Mouse (Mus musculus) CD8-positive naive resting alpha-beta T cell, adult 2 months (primary cell): ENCODE measurements around the gene Ppp1r15b.
A peak's percentile ranks its signal among the peaks of the same experiment; 100 is the strongest.

Experiments
- DNase-seq, 2 experiments: peaks; one replicate each; pipeline ENCODE4 v3.0.0; 2022; ENCODE audit warnings: low read depth in 2 of 2, low spot score in 2 of 2

Gene Ppp1r15b

DNA sequence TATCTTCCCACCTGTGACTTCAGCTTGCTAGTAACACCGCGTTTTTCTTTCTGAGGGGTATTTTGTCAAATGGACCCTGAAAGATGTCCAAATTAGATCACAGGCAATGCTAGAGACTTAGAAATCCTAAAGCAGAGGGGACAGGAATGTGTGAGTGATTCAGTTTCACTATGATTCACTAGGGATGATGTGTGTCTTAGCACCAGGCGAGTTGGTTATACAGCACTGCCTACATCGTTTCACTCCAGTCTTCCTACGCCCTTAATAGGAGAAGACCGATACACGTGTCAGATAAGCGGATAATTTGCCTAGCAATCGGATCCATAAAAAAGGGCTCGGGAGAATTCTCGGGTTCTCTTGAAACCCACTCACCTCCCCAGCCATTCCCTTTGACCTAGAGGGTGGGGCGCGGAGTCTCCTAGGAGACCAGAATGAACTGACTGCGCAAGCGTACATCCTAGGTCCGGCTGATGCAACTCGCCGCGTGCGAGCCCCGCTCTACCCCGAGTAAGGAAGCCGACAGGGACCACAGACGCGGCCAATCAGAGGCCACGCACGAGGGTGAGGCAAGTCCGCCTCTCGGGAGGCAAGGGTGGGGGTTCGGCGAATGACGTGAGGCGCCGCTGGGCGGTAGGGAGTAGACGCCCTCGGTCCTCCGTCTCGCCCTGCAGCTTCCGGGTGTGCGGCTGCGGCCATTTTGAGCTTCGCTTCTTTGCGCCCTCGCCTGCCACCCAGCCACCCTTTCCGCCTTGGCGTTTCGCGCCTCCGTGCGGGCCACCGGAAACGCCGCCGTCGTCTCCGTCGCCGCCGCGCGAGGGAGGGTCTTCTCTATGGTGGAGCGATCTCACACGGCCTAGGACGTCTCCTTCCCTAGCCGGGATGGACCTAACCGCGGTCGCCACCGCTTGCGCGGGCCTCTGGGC lies at the start of gene Ppp1r15b:
TSS of gene Ppp1r15b (plus strand) at position 506 of the 923 bp plus-strand sequence.
- DNase-seq: peak; percentile 96 to 98

DNA sequence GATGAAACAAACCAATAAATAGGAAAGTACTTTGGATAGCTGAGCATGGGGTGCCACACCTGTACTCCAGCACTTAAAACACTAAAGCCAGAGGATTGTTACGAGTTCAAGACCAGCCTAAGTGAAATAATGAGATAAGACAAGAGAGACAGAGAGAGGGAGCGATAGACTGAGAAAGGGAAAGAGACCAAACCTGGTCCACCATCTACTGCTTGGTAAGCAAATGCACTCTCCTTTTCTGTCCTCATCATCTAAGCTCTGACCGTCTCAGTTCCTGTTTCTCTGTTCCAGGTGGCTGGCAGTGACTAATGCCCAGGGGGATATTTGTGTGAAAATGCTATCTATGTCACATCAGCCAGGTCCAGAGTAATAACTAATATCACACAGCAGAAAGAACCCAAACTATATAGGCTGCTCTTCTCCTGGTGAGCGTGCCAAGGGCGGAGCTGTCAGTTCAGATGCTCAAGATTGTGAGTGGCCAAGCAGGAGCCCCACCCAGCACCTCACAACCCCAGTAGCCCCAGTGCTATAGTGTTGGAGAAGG lies 47.9 kb upstream of the Ppp1r15b start:
- DNase-seq: no peak

DNA sequence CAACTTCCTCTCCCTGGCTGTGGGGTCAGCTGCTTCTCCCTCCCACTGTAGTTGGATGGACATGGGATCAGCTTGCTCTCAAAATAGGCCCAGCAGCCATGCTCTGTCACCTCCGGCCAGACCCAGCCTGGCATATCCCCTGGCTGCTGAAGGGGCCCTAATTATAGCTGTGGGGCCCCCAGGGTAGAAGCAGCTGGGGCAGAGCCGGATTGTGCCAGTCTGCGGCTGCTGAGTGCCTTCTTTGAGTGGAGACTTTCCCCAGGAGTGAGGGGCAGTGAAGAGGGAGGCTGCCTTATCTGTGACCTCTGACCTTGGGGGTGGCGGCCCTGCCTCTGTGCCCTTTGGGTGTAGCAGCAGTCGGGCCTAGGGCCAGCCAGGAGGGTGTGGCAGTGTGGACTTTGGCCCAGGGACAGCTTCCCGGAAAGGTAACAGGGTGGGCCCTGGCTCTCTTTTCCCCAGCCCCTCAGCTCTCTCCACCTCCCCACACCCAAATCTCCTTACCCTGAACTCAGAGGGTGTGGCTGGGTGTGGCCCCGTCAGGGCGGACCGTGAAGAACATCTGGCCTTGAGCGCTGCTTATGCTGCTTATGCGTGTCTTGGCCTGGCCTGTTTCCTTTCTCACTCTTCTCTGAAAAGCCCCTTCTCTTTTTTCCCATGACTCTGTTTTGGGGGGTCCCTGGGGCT lies 46.9 kb upstream of the Ppp1r15b start:
- no peak for DNase-seq

DNA sequence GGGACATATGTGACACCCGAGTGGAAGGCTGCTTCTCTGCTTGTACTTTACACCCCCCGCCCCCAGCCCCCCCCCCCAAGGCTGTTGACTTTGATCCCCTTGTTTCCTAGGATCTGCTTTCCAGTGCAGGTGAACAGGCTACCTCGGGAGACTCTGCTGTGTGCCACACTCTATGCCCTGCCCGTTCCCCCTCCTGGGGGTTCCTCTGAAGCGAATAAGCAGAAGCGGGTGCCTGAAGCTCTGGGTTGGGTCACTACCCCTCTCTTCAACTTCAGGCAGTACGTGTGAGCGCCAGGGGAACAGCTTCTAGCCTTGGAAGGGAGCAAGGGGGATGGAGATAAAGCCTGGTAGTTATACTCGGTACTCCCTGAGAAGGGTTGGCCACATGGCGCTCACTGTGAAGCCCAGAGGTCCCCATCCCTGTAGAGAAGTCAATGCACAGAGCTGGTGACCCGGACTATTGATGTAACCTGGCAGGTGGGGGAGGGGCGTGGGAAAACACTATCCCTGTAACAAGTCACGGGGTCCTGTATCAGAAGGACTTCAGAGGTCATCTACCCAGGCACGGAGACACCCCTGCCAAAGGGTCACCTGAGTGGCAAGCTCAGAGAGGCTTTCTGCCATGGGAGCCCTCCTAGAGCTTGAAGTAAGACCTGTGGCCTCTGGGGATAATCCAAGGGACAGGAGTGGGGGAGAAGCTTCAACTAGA lies 46.1 kb upstream of the Ppp1r15b start:
- no peak for DNase-seq

DNA sequence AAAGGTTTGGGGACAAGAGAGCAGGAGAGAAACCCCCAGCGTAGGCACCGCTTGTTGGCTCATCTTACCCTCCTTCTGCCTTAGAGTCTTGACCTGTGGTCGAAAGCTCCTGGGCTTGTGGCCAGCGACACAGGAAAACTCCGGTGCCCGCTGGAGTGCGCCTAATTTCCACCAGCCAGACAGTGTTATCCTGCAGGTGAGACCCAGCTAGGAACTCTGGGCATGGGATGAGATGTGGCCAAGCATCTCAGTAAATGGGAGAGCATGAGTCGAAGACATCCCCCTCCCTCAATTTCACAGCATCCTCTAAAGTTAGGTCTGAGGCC lies 45.6 kb upstream of the Ppp1r15b start:
- no peak for DNase-seq

DNA sequence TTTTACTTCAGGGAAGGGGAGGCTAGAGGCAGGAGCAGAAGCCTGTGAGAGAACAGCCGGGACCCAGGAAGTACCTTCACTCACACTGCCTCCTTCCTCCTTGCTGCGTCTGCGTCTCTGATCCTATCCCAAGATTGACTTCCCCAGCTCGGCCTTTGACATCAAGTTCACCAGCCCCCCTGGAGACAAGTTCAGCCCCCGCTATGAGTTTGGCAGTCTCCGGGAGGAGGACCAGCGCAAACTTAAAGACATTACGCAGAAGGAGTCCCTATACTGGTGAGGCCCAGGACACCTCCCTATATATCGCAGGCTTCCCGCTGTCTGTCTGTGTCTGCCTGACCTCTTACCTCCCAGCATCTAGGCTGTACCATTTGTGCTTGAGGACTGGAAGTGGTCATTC lies 44.1 kb upstream of the Ppp1r15b start:
- DNase-seq: no peak

DNA sequence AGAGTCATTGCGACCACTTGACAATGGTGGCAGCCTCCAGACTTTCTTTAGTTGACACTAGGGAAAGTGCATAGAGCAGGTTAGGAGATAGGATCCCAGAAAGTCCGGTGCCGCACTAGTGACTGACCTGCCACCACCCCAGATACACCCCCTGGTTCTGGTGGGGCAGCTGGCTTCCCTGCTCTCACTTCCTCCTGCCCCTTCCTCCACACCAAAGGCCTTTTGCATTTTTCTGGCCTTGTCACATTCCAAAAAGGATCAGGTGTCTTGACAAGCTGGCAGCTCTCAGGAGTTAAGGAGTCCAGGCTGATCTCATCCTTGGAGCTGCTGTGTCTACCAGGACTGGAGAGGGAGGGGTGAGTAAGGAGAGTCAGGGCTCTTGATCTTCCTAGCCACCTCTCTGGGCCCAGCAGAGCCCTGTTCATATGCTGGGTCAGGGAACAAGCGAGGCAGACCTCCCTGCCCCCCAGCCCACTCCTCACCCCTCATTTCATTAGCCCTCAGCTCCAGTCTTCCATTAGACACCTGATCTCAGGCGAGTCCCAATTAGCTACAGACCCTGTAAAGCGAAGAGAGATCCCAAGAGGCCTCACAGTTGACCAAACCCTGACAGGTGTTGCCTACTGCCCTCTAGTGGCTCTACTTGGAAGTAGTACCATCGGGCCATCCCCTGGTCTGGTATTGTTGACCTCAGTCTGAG lies 43.6 kb upstream of the Ppp1r15b start:
- peak; percentile 16 to 46 for DNase-seq

DNA sequence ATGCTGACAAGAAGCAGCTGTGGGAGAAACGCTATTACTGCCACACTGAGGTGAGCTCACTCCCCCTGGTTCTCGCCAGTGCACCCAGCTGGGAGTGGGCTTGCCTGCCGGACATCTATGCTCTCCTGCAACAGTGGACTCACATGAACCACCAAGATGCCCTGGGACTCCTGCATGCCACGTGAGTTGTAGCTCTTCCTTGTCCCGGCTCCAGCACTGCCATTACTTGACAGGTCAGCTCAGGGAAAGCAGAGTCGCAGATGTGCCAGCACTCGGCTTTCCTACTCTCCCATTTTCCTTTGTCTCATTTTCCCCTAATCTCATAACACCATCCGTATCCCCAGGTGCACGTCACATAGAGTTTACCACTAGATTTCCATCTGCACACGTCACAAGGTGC lies 42.7 kb upstream of the Ppp1r15b start:
- DNase-seq: no peak

DNA sequence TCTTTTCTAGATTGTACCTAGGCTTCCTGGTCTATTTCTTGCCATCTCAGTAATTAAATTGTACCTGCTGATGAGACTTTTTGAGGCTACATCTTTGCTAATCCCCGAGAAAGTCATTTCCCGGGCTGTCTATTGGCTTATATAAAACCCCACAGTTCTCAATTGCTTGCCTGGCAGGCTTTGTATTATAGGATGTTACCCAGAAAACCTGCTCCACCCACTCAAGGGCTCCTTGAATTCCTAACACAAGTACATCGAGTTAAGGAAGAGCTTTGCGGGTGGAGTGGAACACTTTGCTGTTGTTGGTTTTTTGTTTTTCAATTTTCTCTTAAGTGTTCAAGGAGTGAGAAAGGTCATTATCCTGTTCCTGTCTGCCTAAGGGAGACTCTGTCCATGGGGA lies 41.5 kb upstream of the Ppp1r15b start:
- DNase-seq: no peak

DNA sequence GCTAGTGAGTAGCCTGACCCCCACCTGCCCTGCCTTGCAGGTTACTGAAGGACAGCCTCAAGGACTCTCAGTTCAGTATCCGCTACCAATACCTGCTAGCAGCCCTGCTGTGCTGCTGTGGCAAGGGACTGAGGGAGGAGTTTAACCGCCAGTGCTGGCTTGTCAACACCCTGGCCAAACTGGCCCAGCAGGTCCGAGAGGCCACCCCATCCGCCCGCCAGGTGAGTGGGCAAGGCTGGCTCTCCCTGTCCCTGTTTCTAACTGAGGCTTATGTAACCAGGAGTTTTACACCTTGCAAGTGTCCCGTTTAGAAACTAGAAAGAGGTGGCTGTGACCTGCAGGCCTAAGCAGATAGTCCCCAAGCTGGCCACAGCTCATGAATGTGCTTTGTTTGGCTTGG lies 40.3 kb upstream of the Ppp1r15b start:
- DNase-seq: no peak

DNA sequence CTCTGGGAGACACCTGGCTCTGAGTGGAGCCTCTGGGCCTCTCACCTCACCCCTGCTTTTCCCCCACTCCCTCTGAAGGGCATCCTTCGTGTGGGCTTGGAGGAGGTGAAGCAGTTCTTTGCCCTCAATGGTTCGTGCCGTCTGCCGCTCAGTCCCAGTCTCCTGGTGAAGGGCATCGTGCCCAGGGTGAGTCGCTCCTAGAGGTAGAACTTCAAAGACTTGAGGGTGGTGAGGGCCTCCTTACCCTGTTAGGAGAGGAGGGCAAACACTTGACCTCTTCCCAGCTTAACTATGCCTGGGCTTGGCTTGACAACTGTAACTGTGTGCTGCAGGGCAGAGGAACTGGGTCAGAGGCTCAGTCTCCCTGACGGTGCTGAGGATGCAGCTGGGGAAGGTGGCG lies 39.5 kb upstream of the Ppp1r15b start:
- no peak for DNase-seq

DNA sequence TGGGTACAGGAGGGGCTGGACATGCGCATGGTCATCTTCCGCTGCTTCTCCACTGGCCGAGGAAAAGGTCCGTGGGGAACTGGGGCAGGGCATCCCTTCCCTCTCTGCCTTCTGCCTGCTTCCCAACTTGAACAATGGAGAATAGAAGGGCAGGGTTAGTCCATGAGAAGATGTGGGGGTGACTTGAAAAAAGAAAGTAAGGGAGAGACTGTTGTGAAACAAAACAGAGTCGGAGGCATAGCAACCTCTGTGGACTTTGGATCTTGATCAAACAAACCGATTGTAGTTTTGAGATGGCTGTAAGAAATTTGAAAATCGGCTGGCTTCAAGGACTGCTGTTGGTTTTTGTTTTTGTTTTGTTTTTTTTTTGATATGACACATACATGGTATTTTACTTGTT lies 37.2 kb upstream of the Ppp1r15b start:
- no peak for DNase-seq

DNA sequence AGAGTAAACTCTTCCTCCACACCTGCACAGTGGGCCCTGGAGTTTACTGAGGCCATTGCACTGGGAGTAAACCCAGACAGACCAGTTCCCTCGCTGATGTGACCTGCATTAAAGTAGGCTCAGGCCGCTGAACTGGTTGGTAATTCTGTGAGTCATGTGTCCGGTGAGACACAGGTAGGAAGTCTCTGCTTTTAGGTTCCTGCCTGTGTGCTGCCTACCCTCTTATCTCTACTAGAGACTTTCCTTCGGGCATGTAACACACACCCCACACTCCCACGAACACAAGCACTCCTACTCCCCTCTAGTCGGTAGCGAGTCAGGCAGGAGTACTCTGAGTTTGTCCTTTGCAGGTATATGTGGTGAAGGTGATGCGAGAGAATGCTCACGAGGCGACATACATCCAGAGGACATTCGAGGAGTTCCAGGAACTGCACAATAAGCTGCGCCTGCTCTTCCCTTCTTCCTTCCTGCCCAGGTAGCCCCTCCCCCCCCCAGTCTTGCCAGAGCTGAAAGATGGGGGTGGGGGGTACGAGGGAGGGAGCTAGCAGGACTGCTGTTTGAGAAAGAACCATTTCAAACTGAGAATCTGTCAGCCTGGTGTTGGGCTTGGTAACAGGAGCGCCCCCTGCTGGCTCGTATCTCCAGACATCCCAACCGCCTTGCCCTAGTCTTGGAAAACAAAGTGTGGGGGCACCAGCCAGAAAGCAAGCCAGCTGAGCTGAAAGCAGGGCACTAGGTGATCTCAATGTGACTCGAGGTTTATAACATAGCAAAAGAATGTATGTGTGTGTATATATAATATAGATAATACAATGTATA lies 29.8 kb upstream of the Ppp1r15b start:
- DNase-seq: peak; percentile 65 to 77

DNA sequence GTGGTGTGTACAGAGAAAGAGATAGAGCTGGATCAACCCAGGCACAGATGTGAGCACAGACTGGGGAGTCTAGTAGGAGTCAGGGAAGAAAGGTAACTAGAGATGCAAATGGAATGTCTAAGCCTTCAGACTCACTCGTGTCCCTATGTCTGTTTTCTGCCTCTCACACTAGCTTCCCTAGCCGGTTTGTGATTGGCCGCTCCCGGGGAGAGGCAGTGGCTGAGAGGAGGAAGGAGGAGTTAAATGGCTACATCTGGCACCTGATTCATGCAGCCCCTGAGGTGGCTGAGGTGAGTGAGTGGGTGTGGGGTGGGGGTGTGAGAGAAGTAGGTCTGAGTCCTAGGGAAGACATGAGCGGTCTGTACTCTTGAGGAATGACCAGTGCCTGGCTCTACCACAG lies 28.8 kb upstream of the Ppp1r15b start:
- no peak for DNase-seq

DNA sequence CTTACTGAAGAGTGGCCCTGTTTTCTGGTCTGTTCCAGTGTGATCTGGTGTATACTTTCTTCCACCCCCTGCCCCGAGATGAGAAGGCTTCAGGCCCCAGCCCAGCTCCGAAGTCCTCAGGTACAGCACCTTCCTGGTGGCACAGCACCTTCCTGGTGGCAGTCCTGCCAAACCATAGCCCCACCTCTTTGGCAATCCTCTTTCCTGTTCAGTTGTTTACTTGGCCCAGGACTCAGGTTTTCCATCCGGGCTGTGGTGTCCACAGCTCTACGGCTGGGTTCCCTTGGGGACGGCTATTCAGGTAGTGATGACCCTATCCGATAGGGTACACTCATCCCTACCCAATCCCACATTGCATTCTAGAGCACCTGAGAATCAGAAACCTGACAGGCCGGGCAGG lies 27.6 kb upstream of the Ppp1r15b start:
- DNase-seq: no peak

DNA sequence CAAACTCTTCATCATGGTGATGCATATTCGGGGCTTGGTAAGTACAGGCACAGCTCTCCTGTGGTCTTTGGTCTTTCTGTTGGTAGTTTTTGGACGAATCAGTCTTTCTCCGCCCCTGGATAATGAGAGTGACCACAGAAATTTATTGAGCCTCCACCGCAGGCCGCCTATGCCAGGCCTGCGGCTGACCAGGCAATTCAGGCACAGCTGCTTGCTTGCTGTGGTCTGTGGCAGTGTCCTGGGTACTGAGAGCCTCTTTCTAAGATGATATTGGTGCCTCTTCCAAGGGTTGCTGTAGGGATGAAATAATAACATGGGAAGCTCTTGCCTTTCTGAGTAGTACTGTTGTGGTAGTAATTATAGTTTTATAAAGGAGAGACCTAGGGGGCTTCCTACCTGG lies 27.1 kb upstream of the Ppp1r15b start:
- DNase-seq: no peak

DNA sequence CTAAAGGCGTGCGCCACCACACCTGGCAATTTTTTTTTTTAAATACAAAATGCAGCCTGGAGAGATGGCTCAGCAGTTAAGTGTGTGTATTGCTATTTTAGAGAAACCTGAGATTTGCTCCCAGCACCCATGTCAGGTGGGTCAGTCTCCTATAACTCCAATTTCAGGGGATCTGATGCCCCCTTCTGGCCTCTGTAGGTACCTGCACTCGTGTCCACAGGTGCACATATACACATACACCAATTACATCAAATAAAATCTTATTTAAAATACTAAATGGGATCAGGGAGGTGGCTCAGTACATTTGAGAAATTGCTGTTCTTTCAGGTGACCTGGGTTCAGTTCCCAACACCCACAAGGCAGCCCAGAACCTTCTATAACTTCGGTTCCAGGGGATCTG lies 14.8 kb upstream of the Ppp1r15b start:
- DNase-seq: no peak

DNA sequence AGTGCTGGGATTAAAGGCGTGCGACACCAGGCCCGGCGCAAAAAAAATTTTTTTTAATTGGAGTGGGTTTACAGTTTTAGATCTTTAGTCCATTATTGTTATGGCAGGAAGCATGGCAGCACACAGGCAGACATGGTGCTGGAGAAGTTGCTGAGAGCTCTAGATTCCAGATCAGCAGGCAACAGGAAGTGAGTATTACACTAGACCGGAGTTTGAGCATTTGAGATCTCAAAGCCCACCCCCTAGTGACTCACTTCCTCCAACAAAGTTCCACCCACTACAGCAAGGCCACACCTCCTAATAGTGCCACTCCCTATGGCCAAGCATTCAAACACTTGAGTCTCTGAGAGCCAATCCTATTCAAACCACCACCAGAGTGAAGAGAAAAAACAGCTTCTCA lies 12.8 kb upstream of the Ppp1r15b start:
- DNase-seq: no peak

DNA sequence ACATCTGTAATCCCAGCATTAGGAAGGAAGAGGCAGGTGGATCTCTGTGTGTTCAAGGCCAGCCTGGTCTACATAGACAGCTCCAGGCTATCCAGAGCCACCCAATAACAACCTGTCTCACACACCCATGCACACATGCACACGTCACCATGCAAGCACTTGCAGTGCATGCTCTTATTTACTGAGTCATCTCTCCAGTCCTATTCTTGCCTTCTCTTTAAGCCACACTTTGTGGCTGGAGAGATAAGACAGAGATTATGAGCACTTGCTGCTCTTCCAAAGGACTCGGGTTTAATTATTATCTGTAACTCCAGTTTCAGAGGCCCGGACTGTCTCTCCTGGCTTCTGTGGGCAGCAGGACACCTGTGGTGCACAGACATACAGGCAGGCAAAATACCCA lies 12.1 kb upstream of the Ppp1r15b start:
- no peak for DNase-seq
